Mouse (Mus musculus) frontal cortex, postnatal 25 days (tissue): ENCODE results near the gene Napb.

ENCODE experiments used
- DNase-seq, 2 experiments: peaks; one replicate each; pipeline ENCODE4 v3.0.0; 2022; ENCODE audit warnings: low spot score in 2 of 2

Gene Napb

GRCm38 (mm10) chr2:148687971-148688370 is 44.3 kb downstream of the Napb start:
- no peak for DNase-seq

DNA sequence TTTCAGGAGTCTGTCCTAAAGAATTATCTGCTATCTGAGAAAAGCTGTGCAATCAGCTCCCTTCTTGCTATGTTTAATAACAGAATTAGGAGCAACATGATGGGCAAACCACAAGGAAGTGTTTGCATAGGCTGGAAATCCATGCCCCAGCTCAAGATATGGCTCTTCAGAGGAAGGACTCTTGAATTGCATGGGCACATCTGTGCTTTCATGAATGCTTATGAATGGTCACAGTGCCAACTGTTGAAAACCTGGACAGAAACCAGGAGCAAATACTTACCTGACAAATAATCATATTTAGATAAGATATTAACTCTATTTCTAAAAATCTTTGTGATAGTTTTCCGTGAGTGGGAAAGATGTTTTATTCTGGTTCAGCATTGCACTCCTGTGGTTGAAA is 45.4 kb downstream of the Napb start:
- DNase-seq = no peak

- no peak for DNase-seq
Measured at GRCm38 (mm10) chr2:148685709-148686108, 46.6 kb downstream of the Napb start.

- DNase-seq = no peak
Measured at GRCm38 (mm10) chr2:148684972-148685371, 47.3 kb downstream of the Napb start.

DNA sequence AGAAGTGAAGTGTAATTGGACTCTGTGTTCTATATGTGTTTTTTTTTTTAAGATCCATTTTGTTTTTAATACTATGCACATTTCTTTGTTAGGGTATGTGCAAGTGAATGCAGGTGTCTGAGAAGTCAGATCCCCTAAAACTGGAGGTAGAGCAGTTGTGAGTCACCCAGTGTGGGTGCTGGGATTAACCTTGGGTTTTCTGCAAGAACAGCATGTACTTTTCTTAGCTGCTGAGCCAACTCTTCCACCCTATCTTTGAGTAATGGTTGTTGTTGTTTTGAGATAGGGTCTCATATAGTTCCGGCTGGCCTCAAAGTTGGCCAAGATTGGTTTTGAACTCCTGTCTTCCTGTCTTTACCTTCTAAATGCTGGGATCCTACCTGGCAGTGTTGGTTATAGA is 49.2 kb downstream of the Napb start:
- no peak for DNase-seq

DNA sequence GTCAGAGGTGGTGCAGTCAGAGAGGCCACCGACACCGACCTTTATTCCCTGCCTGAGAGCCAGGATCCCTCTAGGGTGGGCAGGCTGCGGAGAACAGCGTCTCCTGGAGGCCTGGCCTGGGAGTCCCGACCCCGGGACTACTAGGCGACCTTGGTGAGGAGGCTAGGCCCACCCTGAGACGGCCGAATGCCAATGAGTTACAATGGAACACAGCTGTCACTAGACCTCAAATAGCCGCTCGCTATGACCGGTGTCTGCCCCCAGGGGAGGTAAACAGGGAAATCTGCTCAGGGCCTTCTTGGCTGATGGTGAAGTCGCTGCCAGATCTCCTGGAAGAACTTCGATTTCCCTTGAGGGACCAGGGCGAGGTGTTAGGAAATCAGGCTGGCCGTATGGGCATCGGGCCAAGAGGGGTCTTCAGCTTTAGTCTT is 50.8 kb downstream of the Napb start:
- DNase-seq = no peak

GRCm38 (mm10) chr2:148680775-148681291 is 51.4 kb downstream of the Napb start, which contains the start of gene Gzf1:
Gene Gzf1, plus strand, starts transcription at chr2:148681023.
- peak; percentile 97 to 99 for DNase-seq

DNA sequence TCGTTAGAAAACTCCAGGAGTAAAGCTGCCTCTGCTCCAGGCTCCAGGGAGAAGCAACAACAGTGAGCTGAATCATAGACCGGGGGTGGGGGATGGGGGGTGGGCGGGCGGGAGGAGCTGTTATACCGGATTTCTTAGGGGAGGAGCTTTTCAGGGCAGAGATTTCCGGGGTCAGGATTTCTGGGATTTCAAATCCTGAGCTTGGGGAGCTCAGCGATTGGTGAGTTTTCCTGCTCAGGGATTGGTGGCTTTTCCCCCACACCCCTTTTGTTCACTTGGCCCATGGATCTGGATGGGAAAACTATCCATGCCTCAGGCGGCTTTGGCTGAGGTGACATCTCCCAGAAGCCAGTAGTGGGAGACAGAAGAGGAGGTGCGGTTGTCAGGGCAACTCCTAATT is 52.9 kb downstream of the Napb start:
- DNase-seq = peak in 1 of 2 experiments; percentile 12

DNA sequence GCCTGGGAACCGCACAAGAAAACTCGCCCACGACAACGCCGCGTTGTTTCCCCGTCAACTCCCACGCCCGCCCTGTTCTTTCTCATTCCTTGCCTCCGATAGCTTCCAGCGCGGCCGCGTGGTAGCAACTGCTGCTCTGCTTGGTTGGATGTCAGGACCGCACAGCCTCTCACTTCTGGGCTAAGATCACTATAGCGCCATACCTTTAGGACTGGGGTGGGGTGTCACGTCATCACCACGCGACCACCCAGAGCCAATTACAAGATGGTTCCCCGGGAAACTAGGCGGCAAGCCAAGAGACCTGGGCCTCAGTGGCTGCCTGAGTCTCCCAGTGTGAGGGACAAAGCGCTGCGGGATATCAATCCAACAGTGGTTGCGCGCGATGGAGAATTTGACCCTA is 54.5 kb downstream of the Napb start:
- peak; percentile 64 to 65 for DNase-seq

- peak; percentile 99 for DNase-seq
Measured at GRCm38 (mm10) chr2:148672199-148673096, 59.8 kb downstream of the Napb start, which contains the start of gene Nxt1. Gene Nxt1, plus strand, starts transcription at chr2:148672601.

- DNase-seq = no peak
Measured at GRCm38 (mm10) chr2:148663458-148663857, 68.8 kb downstream of the Napb start.

- DNase-seq = peak; percentile 43 to 73
Measured at GRCm38 (mm10) chr2:148654961-148655360, 77.3 kb downstream of the Napb start.

DNA sequence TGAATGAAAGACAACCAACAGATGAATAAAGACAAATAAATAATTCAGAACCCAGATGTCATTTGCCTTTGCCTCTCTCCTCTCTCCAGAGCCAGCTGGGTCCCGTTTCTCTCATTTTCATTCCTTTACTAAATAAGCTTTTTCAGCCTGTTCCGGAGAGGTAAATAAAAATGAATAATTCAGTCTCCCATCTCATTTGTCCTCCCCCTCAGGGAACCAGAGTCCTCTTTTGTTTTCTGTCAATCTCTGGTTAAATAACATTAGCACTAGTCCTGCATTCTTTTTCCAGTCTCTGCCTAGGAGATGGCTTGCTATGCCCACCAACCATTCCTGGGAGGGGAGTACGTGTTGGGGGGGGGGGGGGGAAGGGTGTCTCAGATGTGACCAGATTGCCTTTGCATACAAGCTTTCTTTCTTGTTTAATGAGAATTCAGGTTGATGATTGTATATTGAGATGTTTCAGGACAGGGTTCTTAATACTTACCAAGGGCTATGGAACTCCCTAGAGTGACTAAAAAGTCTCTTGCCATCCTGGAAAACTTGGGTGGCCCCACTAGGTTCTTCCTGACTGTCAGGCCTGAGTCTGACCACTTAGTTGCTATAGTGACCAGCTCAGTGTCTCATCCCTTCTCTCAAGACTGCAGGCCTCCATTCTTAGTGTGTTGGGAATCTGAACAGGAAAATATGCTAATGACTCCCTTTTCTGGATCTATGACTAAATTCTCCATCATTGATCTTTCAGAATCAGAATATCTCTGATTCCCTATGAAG is 81.5 kb downstream of the Napb start:
- no peak for DNase-seq

DNA sequence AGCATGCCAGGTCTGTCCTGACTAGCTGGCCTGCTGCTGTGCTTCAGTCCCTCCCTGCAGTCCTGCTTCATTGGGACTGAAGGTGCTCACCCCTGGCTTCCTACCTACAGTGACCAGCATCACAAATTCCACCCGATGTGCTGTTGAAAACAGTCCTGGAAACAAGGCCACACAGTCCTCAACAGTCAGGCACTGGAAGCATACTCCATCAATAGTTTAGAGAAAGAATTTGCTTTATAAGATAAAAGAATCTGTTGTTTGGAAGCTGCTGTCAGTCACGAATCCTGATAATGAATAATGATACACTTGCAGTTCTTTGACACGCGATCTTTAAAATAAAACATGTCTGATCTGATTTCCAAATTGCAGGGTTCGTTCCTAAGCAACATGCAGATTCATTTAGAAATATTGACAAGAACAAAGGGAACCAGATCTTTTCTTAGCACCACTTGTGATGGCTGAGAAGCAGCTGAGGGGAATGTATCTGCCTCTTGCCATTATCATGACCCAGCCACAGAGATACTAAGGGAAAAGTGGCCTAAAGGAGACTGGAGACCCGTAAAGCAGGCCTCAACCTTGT is 87.8 kb downstream of the Napb start:
- DNase-seq = no peak
